Mouse (Mus musculus) ES-E14 (cell line): ENCODE results near the gene Heatr4.

Source experiments
- CHD2 ChIP-seq: IDR thresholded peaks from 2 replicates; pipeline ENCODE4 v1.6.1; 2014; ENCODE audit warnings: mild to moderate bottlenecking, low read depth, low read length, inconsistent platforms
- HCFC1 ChIP-seq: IDR thresholded peaks from 2 replicates; pipeline ENCODE4 v1.6.1; 2012; ENCODE audit warnings: low read length, inconsistent platforms, borderline replicate concordance; ENCODE audit not compliant: insufficient read depth
- MAFK ChIP-seq: IDR thresholded peaks from 2 replicates; pipeline ENCODE4 v1.6.1; 2014; ENCODE audit warnings: mild to moderate bottlenecking, low read depth, low read length, inconsistent platforms; ENCODE audit not compliant: insufficient read depth

GRCm38 (mm10) chr12:83958278-83958677 is 26.4 kb downstream of the Heatr4 start:
- no peak for TF ChIP-seq CHD2
- TF ChIP-seq MAFK: no peak
- TF ChIP-seq HCFC1: no peak
